8 mouse cellular contexts compared by ENCODE assay signal in the genomic region with DNA sequence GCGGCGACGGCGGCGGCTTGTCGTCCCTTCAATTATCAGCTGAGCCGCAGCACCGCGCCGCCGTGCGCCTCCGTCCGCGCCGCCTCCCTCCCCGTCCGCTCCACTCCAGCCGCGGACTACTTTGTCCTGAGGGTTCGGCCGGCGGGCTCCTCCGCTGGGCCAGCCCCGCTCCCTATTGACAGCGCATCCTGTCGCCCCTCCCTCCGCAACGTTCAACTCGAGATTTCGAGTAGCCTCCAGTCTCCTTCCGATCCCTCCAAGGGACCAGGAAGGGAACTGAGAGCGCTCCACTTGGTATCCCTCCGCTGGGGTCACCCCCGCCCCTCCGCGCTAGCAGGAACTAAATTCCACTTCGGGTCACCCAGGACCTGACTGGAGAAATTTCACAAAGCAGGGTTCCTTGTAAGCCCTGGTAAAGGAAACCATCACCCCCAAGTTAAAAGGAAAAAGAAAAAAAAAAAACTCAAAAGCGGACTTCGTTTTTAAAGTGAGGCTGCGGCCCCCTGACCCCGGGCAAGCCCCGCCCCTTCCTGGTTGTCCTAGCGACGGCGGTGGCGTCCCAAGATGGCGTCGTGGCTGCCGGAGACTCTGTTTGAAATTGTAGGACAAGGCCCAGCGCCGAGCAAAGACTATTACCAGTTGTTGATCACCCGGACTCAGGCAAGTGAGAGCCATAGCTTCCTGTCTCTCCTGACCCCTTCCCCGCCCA. TPM values are rescaled to one million over a fixed set of nuclear protein-coding genes. Genes with fewer than 3 reads are reported as not detected.
A peak's percentile ranks its signal among the peaks of the same experiment; 100 is the strongest.
DNase-seq lines count a peak whose midpoint lies in the region; ATAC-seq and TF ChIP-seq lines count a peak whose summit lies in the region.

Fbxo36 (plus strand) TSS at position 533 of the 709 bp plus-strand sequence.

- no peak for TF ChIP-seq RAD21 in CH12.LX (IDR thresholded peaks at IDR 0.05; ENCODE audit: low read depth, low read length)

- WGBS in forebrain, embryonic 11.5 days, result under 1% methylated on average over 54 of the region's 54 CpGs
- WGBS in heart, embryonic 16.5 days, result under 1% methylated on average over 49 of the region's 54 CpGs
- WGBS in liver, embryonic 15.5 days (ENCODE audit: insufficient replicate concordance), result under 1% methylated on average over 54 of the region's 54 CpGs
- under 1% methylated on average over 51 of the region's 54 CpGs for WGBS in neural tube, embryonic 12.5 days

- H3K4me1 ChIP-seq in CH12.LX (ENCODE audit: control insufficient read depth in 1 of 2, insufficient read depth in 2 of 2), result peaks cover 0 to 13% of the 10 kb centered on the region in 2 experiments; a peak in 2 of 4 replicates
- no peaks in the 10 kb centered on the region for H3K4me1 ChIP-seq in forebrain, embryonic 11.5 days (replicated peaks; ENCODE audit: control insufficient read depth, insufficient read depth, low read length)
- H3K4me1 ChIP-seq in heart, embryonic 16.5 days (ENCODE audit: control insufficient read depth, insufficient read depth, low read length), result peaks cover 19% of the 10 kb centered on the region
- H3K4me1 ChIP-seq in liver, embryonic 15.5 days (replicated peaks), result peaks cover 31% of the 10 kb centered on the region
- H3K4me1 ChIP-seq in neural tube, embryonic 12.5 days, result peaks cover 15% of the 10 kb centered on the region

- dilution Hi-C loops in CH12.LX (cut with MboI; ENCODE audit: extremely low pct_ligation_motif_present, extremely low pct_unique_long_range_greater_than_20kb, low sequenced_read_pairs), result no loop called here

- ATAC-seq in forebrain, embryonic 11.5 days (replicated peaks; ENCODE audit: low FRiP score), result peak; percentile 93
- ATAC-seq in heart, embryonic 16.5 days (replicated peaks; ENCODE audit: extremely low read depth, insufficient read depth, low FRiP score), result peak; percentile 86
- ATAC-seq in liver, embryonic 15.5 days (ENCODE audit: insufficient read depth), result peak; percentile 82
- peak; percentile 94 for ATAC-seq in neural tube, embryonic 12.5 days (ENCODE audit: low FRiP score, low read depth)

- H3K9me3 ChIP-seq in CH12.LX (replicated peaks; ENCODE audit: low read length), result no peaks in the 10 kb centered on the region
- no peaks in the 10 kb centered on the region for H3K9me3 ChIP-seq in forebrain, embryonic 11.5 days (ENCODE audit: control insufficient read depth, low read length)
- H3K9me3 ChIP-seq in heart, embryonic 16.5 days (replicated peaks; ENCODE audit: control insufficient read depth, low read length), result no peaks in the 10 kb centered on the region
- H3K9me3 ChIP-seq in liver, embryonic 15.5 days (replicated peaks), result no peaks in the 10 kb centered on the region
- no peaks in the 10 kb centered on the region for H3K9me3 ChIP-seq in neural tube, embryonic 12.5 days

- peak within 1 kb of the TSS; percentile 95 for H3K4me2 ChIP-seq in CH12.LX (ENCODE audit: insufficient read depth, low read depth, poor library complexity, severe bottlenecking)
- peak within 1 kb of the TSS; percentile 77 for H3K4me2 ChIP-seq in forebrain, embryonic 11.5 days (ENCODE audit: low read depth, low read length, severe bottlenecking)
- peak within 1 kb of the TSS; percentile 88 for H3K4me2 ChIP-seq in heart, embryonic 16.5 days (ENCODE audit: low read depth, low read length)
- H3K4me2 ChIP-seq in liver, embryonic 15.5 days, result peak within 1 kb of the TSS; percentile 81
- peak within 1 kb of the TSS; percentile 80 for H3K4me2 ChIP-seq in neural tube, embryonic 12.5 days (replicated peaks)

- in situ Hi-C loops in CH12.LX (cut with MboI; ENCODE audit: low pct_ligation_motif_present, low pct_unique_long_range_greater_than_20kb, low sequenced_read_pairs), result no loop called here

- H3K27ac ChIP-seq in CH12.LX (ENCODE audit: insufficient read depth, low read depth), result peak within 1 kb of the TSS; percentile 91
- peak within 1 kb of the TSS; percentile 93 for H3K27ac ChIP-seq in forebrain, embryonic 11.5 days (ENCODE audit: low read depth, low read length)
- peak within 1 kb of the TSS; percentile 99 for H3K27ac ChIP-seq in heart, embryonic 16.5 days (ENCODE audit: low read length)
- peak within 1 kb of the TSS; percentile 94 for H3K27ac ChIP-seq in liver, embryonic 15.5 days (replicated peaks)
- peak within 1 kb of the TSS; percentile 93 for H3K27ac ChIP-seq in neural tube, embryonic 12.5 days

- H3K4me3 ChIP-seq in CH12.LX (replicated peaks in 1 of 3; ENCODE audit: low read depth in 2 of 3, low read length in 2 of 3, poor library complexity in 1 of 3), result peak within 1 kb of the TSS; percentile 82 to 84 (median 84)
- H3K4me3 ChIP-seq in forebrain, embryonic 11.5 days (ENCODE audit: low read depth, low read length), result peak within 1 kb of the TSS; percentile 96
- H3K4me3 ChIP-seq in heart, embryonic 16.5 days (ENCODE audit: low read length), result peak within 1 kb of the TSS; percentile 100
- peak within 1 kb of the TSS; percentile 98 for H3K4me3 ChIP-seq in liver, embryonic 15.5 days (replicated peaks)
- peak within 1 kb of the TSS; percentile 91 for H3K4me3 ChIP-seq in neural tube, embryonic 12.5 days

- H3K9ac ChIP-seq in CH12.LX (ENCODE audit: insufficient read depth, low read depth), result peak within 1 kb of the TSS; percentile 99
- peak within 1 kb of the TSS; percentile 95 for H3K9ac ChIP-seq in forebrain, embryonic 11.5 days (ENCODE audit: low read length)
- peak within 1 kb of the TSS; percentile 100 for H3K9ac ChIP-seq in heart, embryonic 16.5 days (ENCODE audit: low read length)
- H3K9ac ChIP-seq in liver, embryonic 15.5 days, result peak within 1 kb of the TSS; percentile 97
- H3K9ac ChIP-seq in neural tube, embryonic 12.5 days, result peak within 1 kb of the TSS; percentile 91

- no peaks in the 10 kb centered on the region for H3K27me3 ChIP-seq in CH12.LX (replicated peaks)
- H3K27me3 ChIP-seq in forebrain, embryonic 11.5 days (ENCODE audit: control insufficient read depth, insufficient read depth, low read length), result no peaks in the 10 kb centered on the region
- H3K27me3 ChIP-seq in heart, embryonic 16.5 days (ENCODE audit: control insufficient read depth, insufficient read depth, low read length), result no peaks in the 10 kb centered on the region
- no peaks in the 10 kb centered on the region for H3K27me3 ChIP-seq in liver, embryonic 15.5 days
- H3K27me3 ChIP-seq in neural tube, embryonic 12.5 days (replicated peaks), result no peaks in the 10 kb centered on the region

- DNase-seq in CH12.LX (ENCODE audit: extremely low read depth), result peak; percentile 91
- peak; percentile 83 for DNase-seq in c-Kit-positive CD71-positive TER-119-negative erythroid progenitor cells, embryonic 14.5 days (ENCODE audit: low read depth)
- peak; percentile 97 for DNase-seq in forebrain, embryonic 11.5 days (ENCODE audit: low spot score)
- peak; percentile 95 to 97 for DNase-seq in kidney, postnatal 36 days
- peak; percentile 95 for DNase-seq in telencephalon, adult 2 months (ENCODE audit: low read depth, low spot score)

- no peak for TF ChIP-seq EP300 in CH12.LX (IDR thresholded peaks at IDR 0.05; ENCODE audit: low read length)

- TF ChIP-seq POLR2A in CH12.LX (IDR thresholded peaks at IDR 0.05; ENCODE audit: low read depth, low read length), result peak; percentile 57

- H3K36me3 ChIP-seq in CH12.LX (replicated peaks in 1 of 2; ENCODE audit: control insufficient read depth in 1 of 2, insufficient read depth in 1 of 2, low read length in 1 of 2), result peaks cover 0 to 2% of the 10 kb centered on the region in 2 experiments
- H3K36me3 ChIP-seq in forebrain, embryonic 11.5 days (ENCODE audit: control insufficient read depth, insufficient read depth, low read length), result no peaks in the 10 kb centered on the region
- H3K36me3 ChIP-seq in heart, embryonic 16.5 days (ENCODE audit: control insufficient read depth, insufficient read depth), result no peaks in the 10 kb centered on the region; the same call in 1 of the 2 replicates
- no peaks in the 10 kb centered on the region for H3K36me3 ChIP-seq in liver, embryonic 15.5 days (replicated peaks)
- H3K36me3 ChIP-seq in neural tube, embryonic 12.5 days, result 0 out of 2 replicates have a peak, but pooled peaks cover 4% of the 10 kb centered on the region

- H3K79me2 ChIP-seq in CH12.LX (replicated peaks; ENCODE audit: control insufficient read depth, extremely low read depth, insufficient read depth, poor library complexity, severe bottlenecking), result peaks cover 45% of the 10 kb centered on the region

- TF ChIP-seq CTCF in CH12.LX (conservative IDR thresholded peaks at IDR 0.05 in 1 of 2, IDR thresholded peaks at IDR 0.05 in 1 of 2; ENCODE audit: low read depth in 2 of 2, low read length in 2 of 2), result no peak

TF ChIP-seq in CH12.LX, 34 proteins besides CTCF, POLR2A, EP300 and RAD21 (continues in another document):
- no peak for TF ChIP-seq MAFK (IDR thresholded peaks at IDR 0.05; ENCODE audit: insufficient replicate concordance, low read length)
- peak; percentile 90 for TF ChIP-seq ELF1 (IDR thresholded peaks at IDR 0.05; ENCODE audit: low read depth, low read length)
- TF ChIP-seq ETS1 (conservative IDR thresholded peaks at IDR 0.05; ENCODE audit: low read depth, low read length), result peak; percentile 54; the same call in 1 of the 2 replicates
- TF ChIP-seq CHD1 (IDR thresholded peaks at IDR 0.05; ENCODE audit: low read depth, low read length), result no peak
- TF ChIP-seq JUN (IDR thresholded peaks at IDR 0.05; ENCODE audit: insufficient read depth, low read depth, low read length), result no peak
- TF ChIP-seq TBP (conservative IDR thresholded peaks at IDR 0.05; ENCODE audit: low read depth, low read length), result peak; percentile 27; the same call in 1 of the 2 replicates
- peak; percentile 55; the same call in 1 of the 2 replicates for TF ChIP-seq TCF12 (IDR thresholded peaks at IDR 0.05; ENCODE audit: low read depth, low read length)
- no peak for TF ChIP-seq GABPA (IDR thresholded peaks at IDR 0.05; ENCODE audit: insufficient replicate concordance, low read depth, low read length)
- TF ChIP-seq E2F4 (IDR thresholded peaks at IDR 0.05; ENCODE audit: insufficient replicate concordance, low read depth, low read length), result 0 out of 2 replicates have a peak, but pooled peaks have one; percentile 29
- TF ChIP-seq PAX5 (IDR thresholded peaks at IDR 0.05; ENCODE audit: low read length), result no peak
- TF ChIP-seq ZKSCAN1 (IDR thresholded peaks at IDR 0.05; ENCODE audit: borderline replicate concordance, low read depth, low read length), result no peak; the same call in 1 of the 2 replicates
- TF ChIP-seq ZNF384 (IDR thresholded peaks at IDR 0.05; ENCODE audit: low read depth, low read length), result 0 out of 2 replicates have a peak, but pooled peaks have one; percentile 49
- TF ChIP-seq USF2 (conservative IDR thresholded peaks at IDR 0.05; ENCODE audit: low read depth, low read length), result no peak

RNA-seq across cellular contexts. Expression of gene Fbxo36, which starts in this region (rescaled TPM):
- total RNA-seq in CH12.LX (2012; rRNA removed) (2.5 and 3.2 TPM in 2 replicates), CH12.LX (2014; rRNA removed) (3.0 and 3.2 TPM in 2 replicates)
- 3.2 and 3.8 TPM in 2 replicates for polyA plus RNA-seq in CH12.LX (2012; ENCODE audit: insufficient read length, low read depth)
- 10.3 and 11.8 TPM in 2 replicates for polyA plus RNA-seq in forebrain, embryonic 11.5 days (2014; fragmentation: Nextera tagmentation; extraction: Ambion mirVana)
- polyA plus RNA-seq in heart, embryonic 16.5 days (2015; fragmentation: Nextera tagmentation; extraction: Ambion mirVana), result 6.9 and 10.0 TPM in 2 replicates
- polyA plus RNA-seq in liver, embryonic 15.5 days (2015; fragmentation: Nextera tagmentation; extraction: Ambion mirVana), result 5.9 and 7.3 TPM in 2 replicates
- polyA plus RNA-seq in neural tube, embryonic 12.5 days (2016; fragmentation: Nextera tagmentation; extraction: Ambion mirVana), result 6.7 and 8.3 TPM in 2 replicates

Comparison
In these comparisons a context has a peak if more than half of its experiments do, and no peak if none do; other contexts are left out.
1. Peak in every context shown above with its lines: DNase-seq, ATAC-seq, H3K4me3 ChIP-seq and H3K27ac ChIP-seq.